Mouse (Mus musculus): ENCODE data around the gene Gss. TPM values are rescaled to one million over a fixed set of nuclear protein-coding genes. Genes with fewer than 3 reads are reported as not detected.

The Gss gene
- polyA plus RNA-seq, 1 experiment from 2014 or later = 15.0 TPM

DNA sequence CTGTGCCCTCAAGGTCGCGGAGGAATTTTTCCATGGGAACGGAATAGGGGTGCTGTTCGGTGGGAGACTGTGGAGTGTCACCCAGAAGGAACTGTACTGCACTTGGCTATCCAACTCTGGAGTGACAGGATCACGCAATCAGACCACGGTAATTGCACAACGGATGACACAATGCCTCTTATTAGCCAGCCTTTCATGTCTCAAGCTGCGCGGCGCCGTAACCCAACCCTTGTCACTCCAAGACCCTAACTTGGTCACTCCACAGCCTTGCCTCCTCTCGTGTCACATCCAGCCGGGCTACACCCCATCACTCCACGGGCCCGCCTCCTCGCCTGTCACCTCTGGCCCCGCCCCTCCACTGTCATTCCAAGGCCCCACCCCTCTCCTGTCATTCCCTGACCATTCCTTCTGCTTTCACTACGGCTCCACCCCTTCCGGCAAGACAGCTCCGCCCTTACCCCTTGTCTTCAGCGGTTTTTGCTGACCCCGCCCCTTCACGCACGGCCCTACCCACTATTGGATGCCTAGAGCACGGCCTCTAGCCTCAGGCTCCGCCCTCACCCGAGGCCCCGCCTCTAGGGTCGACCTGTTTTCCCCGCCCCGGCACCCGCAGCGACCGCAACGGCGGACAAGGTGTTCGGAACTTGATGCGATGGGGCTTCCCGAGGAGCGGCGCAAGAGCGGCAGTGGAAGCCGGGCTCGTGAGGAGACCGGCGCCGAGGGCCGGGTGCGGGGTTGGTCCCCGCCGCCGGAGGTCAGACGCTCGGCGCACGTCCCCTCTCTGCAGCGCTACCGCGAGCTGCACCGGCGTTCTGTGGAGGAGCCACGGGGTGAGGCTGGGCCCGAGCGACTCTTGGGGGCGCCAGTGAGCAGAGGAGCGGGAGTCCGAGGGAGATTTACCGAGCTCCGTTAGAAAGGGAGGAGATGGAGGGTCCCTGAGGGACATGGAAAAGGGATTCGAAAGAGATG is 74.9 kb downstream of the Gss start, which contains the start of the genes Acss2 and Ggt7:
Gene Acss2, plus strand, starts transcription at position 494 of the 969 bp plus-strand sequence.
Gene Ggt7, minus strand, starts transcription at position 783 of the 969 bp plus-strand sequence.
- peak; percentile 98 for ATAC-seq
- Histone ChIP-seq H3K27me3 (replicated peaks; ENCODE audit: control insufficient read depth, insufficient read depth, low read length) (no peaks in the 10 kb centered on the region), H3K4me1 (replicated peaks; ENCODE audit: control insufficient read depth, insufficient read depth, low read length) (peaks cover 29% of the 10 kb centered on the region), H3K9ac (replicated peaks; ENCODE audit: low read depth, low read length) (peak within 1 kb of the TSS; percentile 73), H3K36me3 (ENCODE audit: control insufficient read depth, insufficient read depth) (no peaks in the 10 kb centered on the region), H3K4me2 (ENCODE audit: low read length) (peak within 1 kb of the TSS; percentile 73), H3K27ac (ENCODE audit: low read length) (peak within 1 kb of the TSS; percentile 66), H3K4me3 (replicated peaks; ENCODE audit: low read length) (peak within 1 kb of the TSS; percentile 78), H3K9me3 (ENCODE audit: control insufficient read depth, low read length) (no peaks in the 10 kb centered on the region)
- 3% methylated on average over 68 of the region's 70 CpGs for WGBS

DNA sequence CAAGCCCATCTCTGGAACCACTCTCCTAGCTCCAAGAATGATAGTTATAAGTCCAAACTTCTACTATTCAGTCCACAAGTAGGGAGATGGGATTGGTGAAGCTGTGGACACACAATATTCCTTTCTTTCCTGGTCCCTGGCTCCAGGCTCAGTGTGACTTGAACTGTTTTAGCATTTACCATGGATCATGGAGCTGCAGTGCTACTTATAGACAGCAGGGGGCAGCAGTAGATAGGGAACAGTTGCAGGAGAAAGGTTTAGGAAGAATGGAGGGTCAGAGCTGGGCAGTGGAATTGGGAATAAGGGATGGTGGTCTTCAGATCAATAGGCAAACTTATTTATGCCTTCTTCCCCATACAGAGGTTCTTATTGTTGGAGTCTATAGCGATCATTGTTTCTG is 76.7 kb downstream of the Gss start:
- Histone ChIP-seq H3K27me3 (replicated peaks; ENCODE audit: control insufficient read depth, insufficient read depth, low read length) (no peaks in the 10 kb centered on the region), H3K9ac (replicated peaks; ENCODE audit: low read depth, low read length) (no peak overlapping the region), H3K4me1 (replicated peaks; ENCODE audit: control insufficient read depth, insufficient read depth, low read length) (peaks cover 33% of the 10 kb centered on the region), H3K36me3 (ENCODE audit: control insufficient read depth, insufficient read depth) (no peaks in the 10 kb centered on the region), H3K4me2 (ENCODE audit: low read length) (no peak overlapping the region), H3K4me3 (replicated peaks; ENCODE audit: low read length) (no peak overlapping the region), H3K9me3 (ENCODE audit: control insufficient read depth, low read length) (no peaks in the 10 kb centered on the region), H3K27ac (ENCODE audit: low read length) (no peak overlapping the region)
- WGBS = 21% methylated on average over 1 of the region's 1 CpGs
- ATAC-seq = no peak

DNA sequence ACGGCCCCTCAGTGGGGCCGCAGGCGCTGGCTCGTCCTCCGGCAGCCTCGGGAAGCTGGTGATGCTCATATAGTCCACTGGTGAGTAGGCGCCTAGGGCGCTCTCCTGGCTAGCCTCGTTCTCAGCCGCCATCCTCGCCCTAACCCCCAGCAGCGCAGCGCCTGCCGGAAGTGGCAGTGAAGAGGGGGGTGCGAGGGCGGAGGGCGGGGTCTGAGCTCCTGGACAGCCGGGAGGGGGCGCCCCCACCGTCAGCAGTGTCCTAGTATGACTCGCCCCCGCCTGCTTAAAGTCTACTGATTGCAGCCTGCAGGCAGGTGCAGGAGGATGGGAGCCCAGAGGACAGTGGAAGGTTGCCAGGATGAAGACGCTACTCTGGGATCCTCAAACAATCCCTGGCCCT is 77.9 kb downstream of the Gss start:
- no peaks in the 10 kb centered on the region for H3K36me3 ChIP-seq (ENCODE audit: control insufficient read depth, insufficient read depth)
- ATAC-seq = peak; percentile 27
- no peaks in the 10 kb centered on the region for H3K9me3 ChIP-seq (ENCODE audit: control insufficient read depth, low read length)
- under 1% methylated on average over 21 of the region's 23 CpGs for WGBS
- peak overlapping the region; percentile 68 for H3K4me3 ChIP-seq (replicated peaks; ENCODE audit: low read length)
- H3K27me3 ChIP-seq (replicated peaks; ENCODE audit: control insufficient read depth, insufficient read depth, low read length) = no peaks in the 10 kb centered on the region
- H3K9ac ChIP-seq (replicated peaks; ENCODE audit: low read depth, low read length) = peak overlapping the region; percentile 86
- peaks cover 33% of the 10 kb centered on the region for H3K4me1 ChIP-seq (replicated peaks; ENCODE audit: control insufficient read depth, insufficient read depth, low read length)
- peak overlapping the region; percentile 77 for H3K4me2 ChIP-seq (ENCODE audit: low read length)
- H3K27ac ChIP-seq (ENCODE audit: low read length) = peak overlapping the region; percentile 34; the same call in 1 of the 2 replicates

DNA sequence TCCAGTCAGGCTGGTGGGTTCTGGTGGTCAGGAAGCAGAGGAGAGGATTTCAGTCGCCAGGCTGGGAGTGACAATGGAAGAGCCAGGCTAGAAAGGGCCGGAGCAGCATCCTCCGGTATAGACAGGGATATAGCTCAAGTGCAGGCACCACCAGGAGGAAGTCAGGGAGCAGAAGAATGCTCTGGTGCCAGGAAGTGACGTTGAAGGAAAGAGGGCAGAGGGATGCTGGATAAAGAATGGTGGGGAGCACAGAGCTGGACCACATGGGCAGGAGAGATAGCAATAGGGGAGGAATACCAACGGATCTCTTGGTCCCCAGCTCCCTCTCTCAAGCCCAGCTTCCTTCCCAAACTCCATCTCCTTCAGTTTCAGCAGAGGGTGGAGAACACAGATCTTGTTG is 79.1 kb downstream of the Gss start:
- Histone ChIP-seq H3K4me1 (replicated peaks; ENCODE audit: control insufficient read depth, insufficient read depth, low read length) (peaks cover 29% of the 10 kb centered on the region), H3K36me3 (ENCODE audit: control insufficient read depth, insufficient read depth) (no peaks in the 10 kb centered on the region), H3K4me3 (replicated peaks; ENCODE audit: low read length) (peak overlapping the region; percentile 68), H3K4me2 (ENCODE audit: low read length) (peak overlapping the region; percentile 77), H3K9ac (replicated peaks; ENCODE audit: low read depth, low read length) (peak overlapping the region; percentile 86), H3K27me3 (replicated peaks; ENCODE audit: control insufficient read depth, insufficient read depth, low read length) (no peaks in the 10 kb centered on the region), H3K27ac (ENCODE audit: low read length) (no peak overlapping the region), H3K9me3 (ENCODE audit: control insufficient read depth, low read length) (no peaks in the 10 kb centered on the region)
- 71% methylated on average over 5 of the region's 5 CpGs for WGBS
- ATAC-seq = no peak

MicroRNAs within 50 kb of the gene (microRNA counts, 519-probe panel; counts per million panel counts)
- 1,355 counts per million, percentile 11 among the panel's probes with 10 or more counts for microRNA mmu-miR-499

Small RNA genes lying within 50 kb of the gene (microRNA-seq; reads per million reads assigned to microRNA genes)
- 2.5 reads per million, percentile 7 among the genes with 10 or more reads in this experiment for gene Mir499

Other genes with a start within 250 kb of the Gss start
- 53.4 and 60.4 TPM in 2 replicates for gene Pigu, start 235.4 kb downstream of the Gss start, polyA plus RNA-seq (2015; fragmentation: Nextera tagmentation; extraction: Ambion mirVana)
- gene Trp53inp2, start 211.8 kb downstream of the Gss start, polyA plus RNA-seq (2015; fragmentation: Nextera tagmentation; extraction: Ambion mirVana) = 82.1 and 83.2 TPM in 2 replicates
- 26.9 and 28.7 TPM in 2 replicates for gene Ncoa6, start 118.9 kb downstream of the Gss start, polyA plus RNA-seq (2015; fragmentation: Nextera tagmentation; extraction: Ambion mirVana)
- gene Acss2, start 74.9 kb downstream of the Gss start, polyA plus RNA-seq (2015; fragmentation: Nextera tagmentation; extraction: Ambion mirVana) = 22.3 and 22.8 TPM in 2 replicates
- 47.2 and 62.3 TPM in 2 replicates for gene Ggt7, start 74.6 kb downstream of the Gss start, polyA plus RNA-seq (2015; fragmentation: Nextera tagmentation; extraction: Ambion mirVana)
- 0.62 and 0.63 TPM in 2 replicates for gene Myh7b, start 18.4 kb upstream of the Gss start, polyA plus RNA-seq (2015; fragmentation: Nextera tagmentation; extraction: Ambion mirVana)
- gene Trpc4ap, start 99.6 kb upstream of the Gss start, polyA plus RNA-seq (2015; fragmentation: Nextera tagmentation; extraction: Ambion mirVana) = 179 and 180 TPM in 2 replicates
- 46.8 and 52.3 TPM in 2 replicates for gene Edem2, start 136.7 kb upstream of the Gss start, polyA plus RNA-seq (2015; fragmentation: Nextera tagmentation; extraction: Ambion mirVana)
- not detected in 2 replicates for gene Gm17581, start 143.1 kb upstream of the Gss start, polyA plus RNA-seq (2015; fragmentation: Nextera tagmentation; extraction: Ambion mirVana)
- 1.8 and 2.9 TPM in 2 replicates for gene Procr, start 158.3 kb upstream of the Gss start, polyA plus RNA-seq (2015; fragmentation: Nextera tagmentation; extraction: Ambion mirVana)
- gene Mmp24, start 182.5 kb upstream of the Gss start, polyA plus RNA-seq (2015; fragmentation: Nextera tagmentation; extraction: Ambion mirVana) = 12.8 and 13.9 TPM in 2 replicates
- 31.0 and 35.2 TPM in 2 replicates for gene BC029722, start 226.6 kb upstream of the Gss start, polyA plus RNA-seq (2015; fragmentation: Nextera tagmentation; extraction: Ambion mirVana)
- gene Eif6, start 234.1 kb upstream of the Gss start, polyA plus RNA-seq (2015; fragmentation: Nextera tagmentation; extraction: Ambion mirVana) = 148 TPM in 2 replicates
- gene Fam83c, start 242.0 kb upstream of the Gss start, polyA plus RNA-seq (2015; fragmentation: Nextera tagmentation; extraction: Ambion mirVana) = 0.42 and 0.70 TPM in 2 replicates

All from forebrain, embryonic 16.5 days (tissue).